Mouse (Mus musculus) adrenal gland, postnatal 14 days (tissue): Measurements from ENCODE around the gene Olfr593. TPM values are rescaled to one million over a fixed set of nuclear protein-coding genes. Genes with fewer than 3 reads are reported as not detected.
"Not testable (repeated sequence)": the region's sequence is repeated elsewhere in the genome, so short reads cannot be mapped to it uniquely, and the experiment has no call there.

ENCODE experiments used
- DNase-seq: peaks from one replicate; pipeline ENCODE4 v3.0.0; 2021; ENCODE audit warnings: mixed read lengths
- long read RNA-seq, 2 experiments: library from polyadenylated mRNA; stranded (forward); transcript quantifications; one replicate each; pipeline ENCODE4 v2.0.0; 2021
- microRNA-seq, 2 experiments: library from miRNA; unstranded; fragments of <30 nt; microRNA quantifications; one replicate each; pipeline ENCODE4 v1.2.0; 2021
- total RNA-seq: library from RNA; stranded (reverse); gene quantifications from 2 replicates; pipeline ENCODE4 v1.2.3, GENCODE M21; 2021

Gene Olfr593
- not detected in 2 replicates for total RNA-seq
- long read RNA-seq, experiment 1, result 0 reads
- long read RNA-seq, experiment 2, result 0 reads

GRCm38 (mm10) chr7:103211562-103211961, at the start of gene Olfr593:
TSS of gene Olfr593 (plus strand) at chr7:103211862.
- DNase-seq, result no peak

GRCm38 (mm10) chr7:103169697-103170096, 42.0 kb upstream of the Olfr593 start:
- no peak for DNase-seq

GRCm38 (mm10) chr7:103178240-103178639, 33.4 kb upstream of the Olfr593 start, which contains the start of gene Olfr591:
TSS of gene Olfr591 (minus strand) at chr7:103178340.
- no peak for DNase-seq

DNA sequence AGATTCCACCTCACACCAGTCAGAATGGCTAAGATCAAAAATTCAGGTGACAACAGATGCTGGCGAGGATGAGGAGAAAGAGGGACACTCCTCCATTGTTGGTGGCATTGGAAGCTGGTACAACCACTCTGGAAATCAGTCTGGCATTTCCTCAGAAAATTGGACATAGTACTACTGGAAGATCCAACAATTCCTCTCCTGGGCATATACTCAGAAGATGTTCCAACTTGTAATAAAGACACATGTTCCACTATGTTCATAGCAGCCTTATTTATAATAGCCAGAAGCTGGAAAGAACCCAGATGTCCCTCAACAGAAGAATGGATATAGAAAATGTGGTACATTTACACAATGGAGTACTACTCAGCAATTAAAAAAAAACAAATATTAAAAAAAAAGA, 27.2 kb upstream of the Olfr593 start, which contains the start of gene Olfr592:
TSS of gene Olfr592 (plus strand) at position 301 of the 400 bp plus-strand sequence.
- DNase-seq, result not testable (repeated sequence)

GRCm38 (mm10) chr7:103212050-103212449, 388 bp downstream of the Olfr593 start:
- not testable (repeated sequence) for DNase-seq

DNA sequence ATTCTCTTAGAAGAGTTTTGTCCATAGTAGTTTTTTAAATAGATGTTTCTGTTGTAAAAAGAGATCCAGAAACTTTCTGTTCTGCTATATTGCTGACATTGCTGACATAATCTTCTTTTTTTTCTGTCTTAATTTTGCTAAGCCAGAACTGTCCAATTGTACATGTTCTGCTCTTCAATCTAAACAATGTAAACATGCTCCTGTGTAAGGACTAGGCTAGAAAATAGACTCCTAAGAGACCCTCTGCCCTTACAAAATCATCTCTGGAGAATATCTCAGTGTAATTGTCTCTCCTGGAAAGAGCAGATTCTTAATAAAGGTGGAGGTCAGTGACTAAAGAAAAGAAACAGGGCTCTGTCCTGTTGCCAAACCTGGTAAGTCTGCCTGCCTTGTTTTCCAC, 5.0 kb downstream of the Olfr593 start, which contains the start of gene Olfr594:
TSS of gene Olfr594 (plus strand) at position 301 of the 400 bp plus-strand sequence.
- DNase-seq, result no peak

GRCm38 (mm10) chr7:103252405-103252804, 40.7 kb downstream of the Olfr593 start, which contains the start of gene Usp17ld:
TSS of gene Usp17ld (minus strand) at chr7:103252505.
- not testable (repeated sequence) for DNase-seq

Small RNA genes within 50 kb of the gene (microRNA-seq; reads per million reads assigned to microRNA genes)
- gene Gm25171, result 0 reads per million in 2 experiments

Other genes starting within 250 kb of the Olfr593 start
- gene Olfr576, start 249.2 kb upstream of the Olfr593 start, total RNA-seq, result not detected in 2 replicates
- not detected in 2 replicates for gene Olfr577, start 235.9 kb upstream of the Olfr593 start, total RNA-seq
- gene Olfr578, start 222.5 kb upstream of the Olfr593 start, total RNA-seq, result not detected in 2 replicates
- gene Olfr582, start 173.8 kb upstream of the Olfr593 start, total RNA-seq, result not detected in 2 replicates
- not detected in 2 replicates for gene Olfr583, start 160.6 kb upstream of the Olfr593 start, total RNA-seq
- gene Olfr584, start 130.0 kb upstream of the Olfr593 start, total RNA-seq, result not detected in 2 replicates
- gene Olfr585, start 114.1 kb upstream of the Olfr593 start, total RNA-seq, result not detected in 2 replicates
- gene Olfr586, start 86.2 kb upstream of the Olfr593 start, total RNA-seq, result not detected in 2 replicates
- gene Olfr588-ps1, start 71.0 kb upstream of the Olfr593 start, total RNA-seq, result not detected in 2 replicates
- not detected in 2 replicates for gene Olfr589, start 55.5 kb upstream of the Olfr593 start, total RNA-seq
- not detected in 2 replicates for gene Olfr591, start 33.5 kb upstream of the Olfr593 start, total RNA-seq
- gene Olfr592, start 27.1 kb upstream of the Olfr593 start, total RNA-seq, result not detected in 2 replicates
- not detected in 2 replicates for gene Olfr594, start 5.1 kb downstream of the Olfr593 start, total RNA-seq
- not detected in 2 replicates for gene Usp17ld, start 40.6 kb downstream of the Olfr593 start, total RNA-seq
- not detected in 2 replicates for gene Olfr596, start 93.8 kb downstream of the Olfr593 start, total RNA-seq
- not detected in 2 replicates for gene Olfr597, start 104.5 kb downstream of the Olfr593 start, total RNA-seq
- gene Olfr598, start 111.7 kb downstream of the Olfr593 start, total RNA-seq, result not detected in 2 replicates
- not detected in 2 replicates for gene Olfr599, start 124.1 kb downstream of the Olfr593 start, total RNA-seq
- gene Olfr600, start 137.8 kb downstream of the Olfr593 start, total RNA-seq, result not detected in 2 replicates
- not detected in 2 replicates for gene Olfr601, start 150.8 kb downstream of the Olfr593 start, total RNA-seq
- not detected in 2 replicates for gene Olfr603, start 174.3 kb downstream of the Olfr593 start, total RNA-seq
- not detected in 2 replicates for gene Usp17lc, start 203.2 kb downstream of the Olfr593 start, total RNA-seq
- not detected in 2 replicates for gene Olfr605, start 233.6 kb downstream of the Olfr593 start, total RNA-seq
- gene Olfr606, start 237.2 kb downstream of the Olfr593 start, total RNA-seq, result not detected in 2 replicates